Mouse (Mus musculus): ENCODE measurements around the gene Bcl2l13. TPM values are rescaled to one million over a fixed set of nuclear protein-coding genes. Genes with fewer than 3 reads are reported as not detected.
"Not testable (repeated sequence)": the region's sequence is repeated elsewhere in the genome, so short reads cannot be mapped to it uniquely, and the experiment has no call there.

Gene Bcl2l13
- polyA plus RNA-seq, 1 experiment from 2014 or later: 27.6 TPM

GRCm38 (mm10) chr6:120924791-120925321 is 88.8 kb downstream of the Bcl2l13 start:
- not testable (repeated sequence) for H3K4me2 ChIP-seq (ENCODE audit: low read length); H3K27me3 ChIP-seq (replicated peaks; ENCODE audit: control insufficient read depth, insufficient read depth, low read length); ATAC-seq (replicated peaks; ENCODE audit: low FRiP score, low TSS enrichment, low read depth); H3K4me1 ChIP-seq (replicated peaks; ENCODE audit: control insufficient read depth, insufficient read depth, low read length); H3K36me3 ChIP-seq (ENCODE audit: control insufficient read depth, insufficient read depth, low read length); H3K9ac ChIP-seq (ENCODE audit: low read length); H3K9me3 ChIP-seq (ENCODE audit: control insufficient read depth, low read length); H3K27ac ChIP-seq (ENCODE audit: low read depth); DNase-seq (ENCODE audit: low spot score); H3K4me3 ChIP-seq (ENCODE audit: low read depth, low read length)
- WGBS: 74% methylated on average over 2 of the region's 2 CpGs

- Histone ChIP-seq H3K36me3 (ENCODE audit: control insufficient read depth, insufficient read depth, low read length) (no peaks in the 10 kb centered on the region; the same call in 1 of the 2 replicates), H3K4me2 (ENCODE audit: low read length) (no peak overlapping the region), H3K27me3 (replicated peaks; ENCODE audit: control insufficient read depth, insufficient read depth, low read length) (no peaks in the 10 kb centered on the region), H3K9ac (ENCODE audit: low read length) (no peak overlapping the region), H3K4me3 (ENCODE audit: low read depth, low read length) (no peak overlapping the region), H3K9me3 (ENCODE audit: control insufficient read depth, low read length) (no peaks in the 10 kb centered on the region), H3K4me1 (replicated peaks; ENCODE audit: control insufficient read depth, insufficient read depth, low read length) (no peaks in the 10 kb centered on the region), H3K27ac (ENCODE audit: low read depth) (no peak overlapping the region)
- no peak for ATAC-seq (replicated peaks; ENCODE audit: low FRiP score, low TSS enrichment, low read depth)
- DNase-seq (ENCODE audit: low spot score): no peak
- 41% methylated on average over 2 of the region's 2 CpGs for WGBS
These were observed 90.9 kb downstream of the Bcl2l13 start for GRCm38 (mm10) chr6:120926880-120927279.

- WGBS: 73% methylated on average over 3 of the region's 3 CpGs
- Histone ChIP-seq H3K36me3 (ENCODE audit: control insufficient read depth, insufficient read depth, low read length) (peaks cover 6% of the 10 kb centered on the region), H3K4me2 (ENCODE audit: low read length) (no peak overlapping the region), H3K9ac (ENCODE audit: low read length) (no peak overlapping the region), H3K9me3 (ENCODE audit: control insufficient read depth, low read length) (no peaks in the 10 kb centered on the region), H3K4me3 (ENCODE audit: low read depth, low read length) (no peak overlapping the region), H3K4me1 (replicated peaks; ENCODE audit: control insufficient read depth, insufficient read depth, low read length) (no peaks in the 10 kb centered on the region), H3K27ac (ENCODE audit: low read depth) (no peak overlapping the region), H3K27me3 (replicated peaks; ENCODE audit: control insufficient read depth, insufficient read depth, low read length) (no peaks in the 10 kb centered on the region)
- ATAC-seq (replicated peaks; ENCODE audit: low FRiP score, low TSS enrichment, low read depth): no peak
- no peak for DNase-seq (ENCODE audit: low spot score)
These were observed 91.8 kb downstream of the Bcl2l13 start for GRCm38 (mm10) chr6:120927765-120928164.

GRCm38 (mm10) chr6:120929421-120929820 is 93.4 kb downstream of the Bcl2l13 start:
- 36% methylated on average over 1 of the region's 1 CpGs for WGBS
- ATAC-seq (replicated peaks; ENCODE audit: low FRiP score, low TSS enrichment, low read depth) (no peak), DNase-seq (ENCODE audit: low spot score) (no peak)
- Histone ChIP-seq H3K36me3 (ENCODE audit: control insufficient read depth, insufficient read depth, low read length) (peaks cover 12% of the 10 kb centered on the region), H3K4me2 (ENCODE audit: low read length) (no peak overlapping the region), H3K27me3 (replicated peaks; ENCODE audit: control insufficient read depth, insufficient read depth, low read length) (no peaks in the 10 kb centered on the region), H3K9ac (ENCODE audit: low read length) (no peak overlapping the region), H3K9me3 (ENCODE audit: control insufficient read depth, low read length) (no peaks in the 10 kb centered on the region), H3K4me3 (ENCODE audit: low read depth, low read length) (no peak overlapping the region), H3K4me1 (replicated peaks; ENCODE audit: control insufficient read depth, insufficient read depth, low read length) (no peaks in the 10 kb centered on the region), H3K27ac (ENCODE audit: low read depth) (no peak overlapping the region)

- Histone ChIP-seq H3K27ac (ENCODE audit: low read depth) (no peak overlapping the region), H3K4me2 (ENCODE audit: low read length) (no peak overlapping the region), H3K4me3 (ENCODE audit: low read depth, low read length) (no peak overlapping the region), H3K36me3 (ENCODE audit: control insufficient read depth, insufficient read depth, low read length) (peaks cover 14% of the 10 kb centered on the region), H3K27me3 (replicated peaks; ENCODE audit: control insufficient read depth, insufficient read depth, low read length) (no peaks in the 10 kb centered on the region), H3K9ac (ENCODE audit: low read length) (no peak overlapping the region), H3K9me3 (ENCODE audit: control insufficient read depth, low read length) (no peaks in the 10 kb centered on the region), H3K4me1 (replicated peaks; ENCODE audit: control insufficient read depth, insufficient read depth, low read length) (no peaks in the 10 kb centered on the region)
- no peak for ATAC-seq (replicated peaks; ENCODE audit: low FRiP score, low TSS enrichment, low read depth)
- no peak for DNase-seq (ENCODE audit: low spot score)
- WGBS: 76% methylated on average over 6 of the region's 6 CpGs
These were observed 94.7 kb downstream of the Bcl2l13 start for GRCm38 (mm10) chr6:120930450-120931306.

- ATAC-seq (replicated peaks; ENCODE audit: low FRiP score, low TSS enrichment, low read depth): no peak
- H3K4me2 ChIP-seq (ENCODE audit: low read length): no peak overlapping the region
- H3K27me3 ChIP-seq (replicated peaks; ENCODE audit: control insufficient read depth, insufficient read depth, low read length): no peaks in the 10 kb centered on the region
- no peaks in the 10 kb centered on the region for H3K4me1 ChIP-seq (replicated peaks; ENCODE audit: control insufficient read depth, insufficient read depth, low read length)
- H3K27ac ChIP-seq (ENCODE audit: low read depth): no peak overlapping the region
- WGBS: 85% methylated on average over 12 of the region's 12 CpGs
- no peak for DNase-seq (ENCODE audit: low spot score)
- peaks cover 14% of the 10 kb centered on the region for H3K36me3 ChIP-seq (ENCODE audit: control insufficient read depth, insufficient read depth, low read length)
- no peaks in the 10 kb centered on the region for H3K9me3 ChIP-seq (ENCODE audit: control insufficient read depth, low read length)
- H3K4me3 ChIP-seq (ENCODE audit: low read depth, low read length): no peak overlapping the region
- H3K9ac ChIP-seq (ENCODE audit: low read length): no peak overlapping the region
These were observed 96.6 kb downstream of the Bcl2l13 start for GRCm38 (mm10) chr6:120932597-120932996.

GRCm38 (mm10) chr6:120933670-120934069 is 97.7 kb downstream of the Bcl2l13 start:
- H3K4me2 ChIP-seq (ENCODE audit: low read length): no peak overlapping the region
- no peaks in the 10 kb centered on the region for H3K27me3 ChIP-seq (replicated peaks; ENCODE audit: control insufficient read depth, insufficient read depth, low read length)
- no peak for DNase-seq (ENCODE audit: low spot score)
- no peak overlapping the region for H3K27ac ChIP-seq (ENCODE audit: low read depth)
- ATAC-seq (replicated peaks; ENCODE audit: low FRiP score, low TSS enrichment, low read depth): no peak
- H3K9me3 ChIP-seq (ENCODE audit: control insufficient read depth, low read length): no peaks in the 10 kb centered on the region
- H3K9ac ChIP-seq (ENCODE audit: low read length): no peak overlapping the region
- H3K4me3 ChIP-seq (ENCODE audit: low read depth, low read length): no peak overlapping the region
- H3K4me1 ChIP-seq (replicated peaks; ENCODE audit: control insufficient read depth, insufficient read depth, low read length): no peaks in the 10 kb centered on the region
- peaks cover 14% of the 10 kb centered on the region for H3K36me3 ChIP-seq (ENCODE audit: control insufficient read depth, insufficient read depth, low read length)
- 87% methylated on average over 7 of the region's 7 CpGs for WGBS

- ATAC-seq (replicated peaks; ENCODE audit: low FRiP score, low TSS enrichment, low read depth) (no peak), DNase-seq (ENCODE audit: low spot score) (no peak)
- no peak overlapping the region for H3K27ac ChIP-seq (ENCODE audit: low read depth)
- no peaks in the 10 kb centered on the region for H3K4me1 ChIP-seq (replicated peaks; ENCODE audit: control insufficient read depth, insufficient read depth, low read length)
- H3K4me2 ChIP-seq (ENCODE audit: low read length): no peak overlapping the region
- H3K4me3 ChIP-seq (ENCODE audit: low read depth, low read length): no peak overlapping the region
- peaks cover 14% of the 10 kb centered on the region for H3K36me3 ChIP-seq (ENCODE audit: control insufficient read depth, insufficient read depth, low read length)
- WGBS: 74% methylated on average over 4 of the region's 4 CpGs
- no peaks in the 10 kb centered on the region for H3K9me3 ChIP-seq (ENCODE audit: control insufficient read depth, low read length)
- H3K9ac ChIP-seq (ENCODE audit: low read length): no peak overlapping the region
- H3K27me3 ChIP-seq (replicated peaks; ENCODE audit: control insufficient read depth, insufficient read depth, low read length): no peaks in the 10 kb centered on the region
These were observed 98.2 kb downstream of the Bcl2l13 start for GRCm38 (mm10) chr6:120934176-120934575.

Data from intestine, embryonic 14.5 days (tissue).